27 mouse cellular contexts compared by ENCODE assay signal in genomic region chr6:113870775-113871174, GRCm38 (mm10).
"Had no signal": no experiment of that assay in that cellular context is flagged by ENCODE, and none has a peak within 500 bp of the region (broad histone marks: within the 10 kb centered on the region; RNA-seq: fewer than 3 reads in every experiment).

No protein-coding gene starts in this region.

- H3K4me1 ChIP-seq: heart, embryonic 13.5 days; heart, embryonic 15.5 days; kidney, embryonic 15.5 days; limb, embryonic 13.5 days; limb, embryonic 15.5 days; liver, embryonic 12.5 days had no signal

- H3K9me3 ChIP-seq: heart, embryonic 13.5 days; heart, embryonic 15.5 days; hindbrain, embryonic 13.5 days; hindbrain, embryonic 15.5 days; kidney, embryonic 15.5 days; limb, embryonic 13.5 days; limb, embryonic 15.5 days; liver, embryonic 12.5 days had no signal

- DNase-seq: gastrocnemius, postnatal 14 days; gastrocnemius, postnatal 36 days; heart, adult 11 months; heart, adult 2 months; heart, postnatal 14 days; heart, postnatal 36 days; kidney, adult 11 months; kidney, adult 2 months; kidney, adult 9 months; kidney, postnatal 14 days; kidney, postnatal 36 days; layer of hippocampus, adult 9-11 months; layer of hippocampus, postnatal 36 days; left cerebral cortex, postnatal 4 days had no signal

- H3K27ac ChIP-seq: heart, adult 2 months; heart, embryonic 13.5 days; heart, embryonic 15.5 days; hindbrain, embryonic 13.5 days; hindbrain, embryonic 15.5 days; hindbrain, postnatal 0 days; kidney, embryonic 15.5 days; kidney, postnatal 0 days; limb, embryonic 13.5 days; limb, embryonic 15.5 days; liver, embryonic 12.5 days; liver, embryonic 14.5 days had no signal

- ATAC-seq: hindbrain, postnatal 0 days; intestine, embryonic 16.5 days; liver, embryonic 12.5 days had no signal

- H3K9ac ChIP-seq: heart, embryonic 13.5 days; heart, embryonic 15.5 days; hindbrain, embryonic 13.5 days; hindbrain, embryonic 15.5 days; kidney, embryonic 15.5 days; limb, embryonic 13.5 days; limb, embryonic 15.5 days; liver, embryonic 12.5 days; liver, embryonic 14.5 days had no signal

- H3K27me3 ChIP-seq: hindbrain, embryonic 13.5 days; hindbrain, embryonic 15.5 days; kidney, embryonic 15.5 days; limb, embryonic 13.5 days; limb, embryonic 15.5 days; liver, embryonic 12.5 days had no signal

- H3K4me3 ChIP-seq: heart, adult 2 months; heart, embryonic 13.5 days; heart, embryonic 15.5 days; hindbrain, embryonic 13.5 days; hindbrain, embryonic 15.5 days; kidney, embryonic 15.5 days; limb, embryonic 13.5 days; limb, embryonic 15.5 days; liver, embryonic 12.5 days had no signal

- H3K4me2 ChIP-seq: heart, embryonic 11.5 days; heart, embryonic 13.5 days; heart, embryonic 15.5 days; hindbrain, embryonic 13.5 days; hindbrain, embryonic 15.5 days; kidney, embryonic 15.5 days; limb, embryonic 13.5 days; limb, embryonic 15.5 days; liver, embryonic 12.5 days had no signal

- H3K36me3 ChIP-seq: heart, embryonic 13.5 days; heart, embryonic 15.5 days; hindbrain, embryonic 13.5 days; hindbrain, embryonic 15.5 days; kidney, embryonic 15.5 days; limb, embryonic 13.5 days; limb, embryonic 15.5 days; liver, embryonic 12.5 days had no signal
